Mouse (Mus musculus): Measurements from ENCODE around the gene Baiap2l2.

Baiap2l2 gene

DNA sequence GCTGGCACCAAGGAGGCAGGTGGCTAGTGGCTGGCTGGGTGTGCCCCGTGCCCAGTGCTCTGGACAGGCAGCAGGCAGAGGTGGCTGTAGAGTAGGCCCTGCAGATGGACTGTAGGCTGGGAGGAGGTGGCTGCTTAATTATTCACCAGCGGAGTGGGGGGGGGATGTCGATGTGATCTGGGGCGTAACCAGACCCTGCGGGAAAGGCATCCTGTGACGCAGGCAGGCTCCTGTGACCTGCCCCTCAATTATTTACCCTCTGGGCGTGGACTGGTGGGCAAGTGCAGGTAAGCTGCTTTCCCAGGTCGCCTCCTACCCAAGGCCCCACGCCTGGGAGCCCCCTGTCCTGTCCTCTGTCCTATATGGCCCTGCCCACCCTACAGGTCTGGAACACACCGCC is at the start of gene Baiap2l2:
Baiap2l2 (minus strand) TSS at position 139 of the 400 bp plus-strand sequence.
- no peak for DNase-seq (ENCODE audit: low read depth, low spot score)

DNA sequence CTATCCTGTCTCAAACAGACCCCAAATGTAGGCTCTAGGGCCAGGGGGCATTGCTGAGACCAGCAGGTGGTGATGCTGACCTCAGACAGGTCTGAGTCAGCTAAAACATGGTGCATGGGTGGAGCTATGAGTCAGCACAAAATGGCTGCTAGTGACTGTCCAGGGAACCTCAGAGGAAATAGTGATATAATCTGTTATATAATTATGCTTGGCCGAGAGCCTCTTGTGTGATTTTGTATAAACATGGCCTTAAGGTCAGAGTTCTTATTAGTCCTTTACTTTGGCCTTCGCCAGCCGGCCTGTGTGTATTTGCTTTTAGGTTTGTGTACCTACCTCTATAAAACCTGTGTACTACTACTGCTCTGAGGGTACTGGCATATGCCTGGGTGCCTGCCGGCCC is 48.1 kb upstream of the Baiap2l2 start:
- peak; percentile 55 for DNase-seq (ENCODE audit: low read depth, low spot score)

DNA sequence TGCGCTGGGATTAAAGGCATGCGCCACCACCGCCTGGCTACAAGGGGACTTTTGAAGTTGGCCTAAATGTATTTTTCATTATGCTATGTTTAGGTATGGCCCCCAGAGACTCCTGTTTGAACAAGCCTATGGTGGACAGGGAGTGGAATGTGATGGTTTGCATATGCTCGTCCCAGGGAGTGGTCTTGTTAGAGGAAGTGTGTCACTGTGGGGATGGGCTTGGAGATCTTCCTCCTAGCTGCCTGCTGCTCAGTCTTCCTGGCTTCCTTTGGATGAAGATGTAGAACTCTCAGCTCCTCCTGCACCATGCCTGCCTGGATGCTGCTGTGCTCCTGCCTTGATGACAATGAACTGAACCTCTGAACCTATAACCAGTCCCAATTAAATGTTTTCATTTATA is 45.2 kb upstream of the Baiap2l2 start:
- peak; percentile 80 for DNase-seq (ENCODE audit: low read depth, low spot score)

DNA sequence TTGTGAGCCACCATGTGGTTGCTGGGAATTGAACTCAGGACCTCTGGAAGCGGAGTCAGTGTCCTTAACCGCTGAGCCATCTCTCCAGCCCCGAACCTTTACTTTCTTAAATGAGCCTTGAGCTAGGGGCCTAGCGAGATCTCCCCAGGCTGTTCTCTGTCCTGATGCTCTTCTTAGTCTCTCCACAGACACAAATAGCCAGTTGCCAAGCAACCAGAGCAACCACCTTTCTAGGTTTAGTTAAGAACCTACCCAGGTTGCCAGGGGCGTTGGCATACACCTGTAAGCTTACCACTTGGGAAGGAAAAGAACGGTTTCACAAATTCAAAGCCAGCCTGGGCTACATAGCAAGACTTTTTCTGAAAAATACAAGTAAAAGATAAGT is 44.6 kb upstream of the Baiap2l2 start:
- peak; percentile 78 for DNase-seq (ENCODE audit: low read depth, low spot score)

DNA sequence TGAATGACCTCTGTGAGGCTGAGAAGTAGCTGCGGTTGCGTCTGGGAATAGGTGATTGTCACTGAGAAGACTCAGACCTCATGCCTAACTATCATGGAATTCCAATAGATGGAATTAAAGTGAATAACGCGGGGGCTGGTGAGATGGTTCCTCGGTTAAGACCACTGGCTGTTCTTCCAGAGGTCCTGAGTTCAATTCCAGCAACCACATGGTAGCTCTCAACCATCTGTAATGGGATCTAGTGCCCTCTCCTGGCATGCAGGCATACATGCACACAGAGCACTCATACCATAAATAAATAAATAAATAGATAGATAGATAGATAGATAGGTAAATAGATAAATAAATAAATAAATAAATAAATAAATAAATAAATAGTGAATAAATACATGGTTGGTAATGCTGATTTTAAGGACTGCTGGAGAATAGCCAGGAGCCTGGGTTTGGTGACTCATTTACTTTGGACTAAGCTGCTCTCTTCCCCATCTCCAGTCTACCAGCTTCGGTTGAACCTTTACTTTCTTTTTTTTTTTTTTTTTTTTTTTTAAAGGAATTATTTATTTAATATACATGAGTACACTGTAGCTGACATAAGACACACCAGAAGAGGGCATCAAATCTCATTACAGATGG is 44.1 kb upstream of the Baiap2l2 start:
- no peak for DNase-seq (ENCODE audit: low read depth, low spot score)

DNA sequence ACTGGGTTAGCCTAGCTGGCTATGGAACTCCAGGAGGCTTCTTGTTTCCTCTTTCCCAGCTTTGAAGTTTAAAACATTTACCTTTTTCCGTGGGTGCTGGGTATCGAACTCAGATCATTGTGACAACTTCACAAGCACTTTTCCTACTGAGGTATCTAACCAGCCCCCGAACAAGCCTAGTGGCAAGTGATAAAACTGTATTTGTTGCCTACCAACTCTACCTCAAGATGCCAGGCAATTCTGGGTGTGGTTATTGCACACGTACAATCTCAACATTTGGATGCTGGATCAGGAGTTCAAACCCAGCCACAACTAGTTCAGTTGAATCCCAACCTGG is 43.6 kb upstream of the Baiap2l2 start:
- no peak for DNase-seq (ENCODE audit: low read depth, low spot score)

DNA sequence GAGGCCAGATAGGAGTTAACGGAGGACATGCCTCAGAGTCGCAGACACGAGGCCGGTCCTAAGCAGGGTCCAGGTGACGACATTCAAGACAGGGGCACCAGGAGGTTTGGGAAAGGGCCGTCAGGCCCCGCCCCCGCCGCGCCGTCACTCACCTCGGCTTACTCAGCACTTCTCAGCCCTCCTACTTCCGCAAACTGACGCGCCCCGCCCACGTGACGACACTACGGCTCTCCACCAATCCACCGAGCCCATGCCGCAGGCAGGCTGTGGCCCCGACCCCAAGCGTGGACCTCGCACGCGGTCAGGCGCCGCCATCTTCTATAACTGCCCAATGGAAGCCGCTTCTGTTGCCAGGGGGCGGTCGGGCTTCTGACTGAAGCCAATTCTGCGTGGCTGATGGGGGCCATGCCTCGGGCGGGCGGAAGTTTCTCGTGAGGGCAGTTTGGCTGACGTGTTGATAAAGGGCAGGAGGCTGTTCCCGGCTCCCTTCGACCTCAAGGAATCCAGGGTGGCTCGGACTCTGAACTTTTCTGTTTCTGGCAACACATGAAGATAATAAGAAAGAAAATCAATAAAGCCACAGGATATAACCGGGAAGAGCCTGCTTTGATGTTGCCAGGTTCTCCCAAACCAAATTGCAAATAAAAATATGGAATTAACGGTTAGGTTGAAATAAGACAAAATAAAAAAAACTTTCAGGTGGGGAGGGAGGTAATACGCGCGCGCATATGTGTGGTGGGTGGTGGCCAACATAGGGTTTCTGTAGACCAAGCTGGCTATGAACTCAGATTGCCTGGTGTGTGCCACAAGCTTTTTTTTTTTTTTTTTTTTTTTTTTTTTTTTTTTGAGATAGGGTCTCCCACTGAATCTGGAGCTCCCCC is 43.0 kb upstream of the Baiap2l2 start, which contains the start of gene Pla2g6:
Pla2g6 (minus strand) TSS at position 333 of the 881 bp plus-strand sequence.
- peak; percentile 99 for DNase-seq (ENCODE audit: low read depth, low spot score)

DNA sequence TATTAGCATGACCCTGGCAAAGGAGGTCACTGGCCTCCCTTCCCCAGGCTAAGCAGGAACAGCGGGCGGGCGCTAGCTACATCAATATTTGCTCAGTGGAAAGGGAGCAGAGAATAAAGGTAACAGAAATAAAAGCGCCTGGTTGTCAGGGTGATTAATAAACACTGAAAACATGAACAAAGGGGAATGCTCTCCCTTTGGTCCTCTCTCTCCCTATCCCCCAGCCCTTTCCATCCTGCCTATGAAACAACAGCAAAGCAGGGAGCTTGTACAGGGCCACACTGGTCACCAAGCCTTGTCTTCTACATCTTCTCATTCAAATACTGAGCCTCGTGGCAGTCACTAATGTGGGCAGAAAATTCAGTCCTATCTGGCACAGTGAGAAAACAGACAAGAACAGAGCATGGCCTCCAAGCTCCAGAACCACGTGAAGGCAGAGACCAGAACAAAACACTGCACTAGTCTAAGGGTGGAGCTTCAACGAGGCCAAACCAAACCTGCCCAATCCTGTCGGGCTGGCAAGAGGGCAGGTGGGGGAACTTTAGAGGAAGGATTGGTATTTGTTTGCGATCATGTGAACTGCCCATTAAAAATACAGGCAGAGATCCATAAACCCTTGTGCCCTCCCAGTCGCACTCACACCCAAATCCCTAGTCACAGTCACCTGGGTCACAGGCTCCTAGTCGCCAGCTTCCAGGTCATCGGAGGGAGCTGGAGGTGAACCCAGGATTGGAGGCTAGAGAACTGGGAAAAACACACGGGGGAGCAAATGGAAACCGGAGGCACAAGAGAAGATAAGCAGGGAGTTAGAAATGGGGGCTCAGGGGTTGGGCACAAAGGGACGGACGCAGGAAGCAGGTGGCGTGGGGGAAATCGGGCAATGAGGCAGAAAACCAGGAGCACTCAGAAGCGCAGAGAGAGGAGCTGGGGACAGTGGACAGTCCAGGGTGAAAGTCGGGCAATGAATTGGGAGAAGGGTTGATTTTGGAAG is 41.9 kb upstream of the Baiap2l2 start:
- peak; percentile 87 for DNase-seq (ENCODE audit: low read depth, low spot score)

DNA sequence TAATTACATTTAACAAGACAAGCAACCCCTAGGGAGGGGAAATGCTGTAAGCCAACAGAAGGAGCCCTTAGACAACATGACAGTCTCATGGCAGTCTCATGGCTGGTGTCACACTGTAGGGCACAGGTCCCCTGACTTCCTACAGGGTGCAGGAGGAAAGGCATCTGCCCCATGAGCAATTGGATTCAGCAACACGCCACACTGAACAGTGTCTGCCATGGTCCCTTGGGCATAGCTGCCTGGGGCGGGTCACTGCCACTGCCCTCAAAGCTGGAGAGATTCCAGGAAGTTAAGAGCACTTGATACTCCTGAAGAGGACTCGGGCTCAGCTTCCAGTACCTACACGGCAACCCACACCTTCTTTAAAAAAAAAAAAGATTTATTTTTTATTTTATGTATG is 40.9 kb upstream of the Baiap2l2 start:
- no peak for DNase-seq (ENCODE audit: low read depth, low spot score)

DNA sequence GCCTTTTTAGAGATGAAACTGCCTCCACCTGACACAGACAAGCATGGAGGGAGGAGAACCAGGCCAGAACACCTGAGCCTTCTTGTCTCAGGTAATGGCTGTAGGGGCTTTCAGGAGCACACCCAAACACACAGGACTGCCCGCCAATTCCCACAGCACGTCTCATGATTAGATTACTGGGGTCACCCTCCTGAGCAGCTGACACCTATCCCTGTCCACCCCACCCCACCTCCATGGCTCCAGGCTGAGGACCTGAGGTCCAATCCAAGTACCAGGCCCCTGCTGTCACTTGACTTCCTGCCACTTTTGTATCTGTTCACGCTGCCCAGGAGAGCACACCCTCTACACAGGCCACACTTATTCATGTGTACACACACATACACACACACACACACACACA is 40.4 kb upstream of the Baiap2l2 start:
- DNase-seq (ENCODE audit: low read depth, low spot score) = no peak

DNA sequence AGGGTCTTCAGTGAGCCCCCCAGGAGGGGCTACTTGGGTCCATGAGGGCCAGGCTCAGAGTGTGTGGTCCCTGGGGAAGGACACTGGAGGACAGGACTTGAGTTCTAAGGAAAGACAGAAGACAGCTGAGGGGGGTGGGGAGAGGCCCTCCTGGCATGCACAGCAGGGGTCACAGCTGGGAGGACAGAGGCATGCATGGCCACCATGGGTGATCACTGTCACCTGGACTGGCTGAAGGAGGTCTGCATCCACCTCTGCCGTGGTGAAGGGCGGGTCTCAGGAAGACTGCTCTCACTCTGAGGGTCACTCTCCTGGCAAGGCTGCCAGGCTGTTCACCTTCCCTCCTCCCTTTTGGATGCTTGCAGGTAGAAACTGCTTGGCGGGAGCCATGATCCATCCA is 39.0 kb upstream of the Baiap2l2 start:
- DNase-seq (ENCODE audit: low read depth, low spot score) = no peak

DNA sequence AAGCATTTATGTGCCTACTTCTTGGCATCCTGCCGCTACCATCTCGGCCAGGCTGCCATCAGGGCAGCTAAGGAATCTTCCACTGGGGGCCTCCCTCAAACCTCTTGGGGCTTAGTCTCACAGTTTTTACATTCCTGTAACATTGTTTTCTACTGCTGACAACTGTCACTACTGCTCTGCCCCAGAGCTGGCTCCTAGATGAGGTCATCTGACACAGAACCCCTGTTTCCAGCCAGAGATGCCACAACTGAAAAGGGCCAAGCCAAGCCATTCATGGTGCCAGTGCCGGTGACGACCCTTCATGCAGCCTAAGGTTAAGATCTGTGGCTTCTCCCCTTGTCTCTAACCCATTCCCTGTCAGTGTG is 38.4 kb upstream of the Baiap2l2 start:
- DNase-seq (ENCODE audit: low read depth, low spot score) = no peak

DNA sequence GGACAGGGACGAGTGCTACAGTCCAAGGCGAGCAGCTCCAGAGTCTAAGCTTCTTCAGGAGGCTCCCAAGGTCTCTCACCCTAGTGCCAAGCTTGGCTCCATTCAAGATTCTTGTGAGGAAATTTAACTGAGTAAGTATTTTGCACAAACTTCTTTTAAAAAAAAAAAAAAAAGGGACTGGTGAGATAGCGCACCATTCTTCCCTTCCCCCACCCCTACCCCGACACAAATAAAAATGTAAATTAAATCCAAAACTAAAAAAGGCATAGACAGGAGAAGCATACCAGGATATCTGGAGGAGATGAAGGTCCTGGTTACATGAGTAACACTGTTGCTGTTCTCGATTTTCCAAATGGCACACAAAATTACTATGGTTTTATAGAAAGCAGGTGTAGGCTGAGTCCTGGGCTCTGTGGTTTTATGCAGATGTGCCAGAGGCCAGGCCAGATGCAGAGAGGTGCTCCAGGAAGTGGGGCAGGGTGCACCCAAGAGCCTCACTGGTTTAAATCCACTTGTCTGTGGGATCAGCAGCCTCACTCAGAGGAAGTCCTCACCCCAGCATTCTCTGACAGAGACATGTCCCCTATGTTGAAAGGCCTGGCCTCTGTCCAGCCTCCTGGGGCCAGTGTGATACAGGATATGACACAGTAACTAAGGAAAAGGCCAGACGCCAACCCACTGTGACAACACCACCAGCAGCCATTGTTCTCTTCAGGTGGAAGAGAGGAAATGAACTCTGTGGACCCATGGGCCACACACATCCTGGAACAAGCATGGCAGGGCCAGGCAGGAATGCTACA is 37.9 kb upstream of the Baiap2l2 start:
- DNase-seq (ENCODE audit: low read depth, low spot score) = no peak

DNA sequence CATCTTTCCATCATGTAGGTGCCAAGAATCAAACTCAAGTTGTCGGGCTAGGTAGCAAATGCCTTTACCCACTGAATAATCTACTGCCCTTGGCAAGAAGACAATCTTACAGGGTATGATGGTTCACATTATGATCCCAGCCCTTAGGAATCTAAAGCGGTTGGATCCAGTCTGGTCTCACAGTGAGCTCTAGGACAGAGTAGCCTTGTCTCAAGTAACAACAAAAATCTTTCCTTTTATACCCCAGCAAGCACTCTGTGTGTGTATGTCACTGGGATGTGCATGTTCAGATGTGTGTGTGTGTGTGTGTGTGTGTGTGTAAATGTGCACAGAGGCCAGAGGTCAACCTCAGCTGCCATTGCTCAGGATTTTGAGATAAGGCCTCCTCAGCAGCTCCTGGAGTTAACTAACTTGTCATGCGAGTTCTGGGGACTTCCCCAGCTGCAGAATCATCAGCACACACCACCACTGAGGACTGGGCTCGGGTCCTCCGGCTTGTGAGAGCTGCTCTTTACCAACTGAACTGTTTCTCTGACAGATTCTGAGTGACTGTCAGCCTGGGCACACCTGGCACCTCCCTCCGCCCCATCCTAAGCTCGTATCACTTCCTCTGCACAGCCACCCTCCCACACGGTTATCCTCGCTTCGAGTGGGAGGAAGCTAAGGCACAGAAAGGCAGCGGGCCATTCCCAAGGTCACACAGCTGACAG is 37.1 kb upstream of the Baiap2l2 start:
- no peak for DNase-seq (ENCODE audit: low read depth, low spot score)

DNA sequence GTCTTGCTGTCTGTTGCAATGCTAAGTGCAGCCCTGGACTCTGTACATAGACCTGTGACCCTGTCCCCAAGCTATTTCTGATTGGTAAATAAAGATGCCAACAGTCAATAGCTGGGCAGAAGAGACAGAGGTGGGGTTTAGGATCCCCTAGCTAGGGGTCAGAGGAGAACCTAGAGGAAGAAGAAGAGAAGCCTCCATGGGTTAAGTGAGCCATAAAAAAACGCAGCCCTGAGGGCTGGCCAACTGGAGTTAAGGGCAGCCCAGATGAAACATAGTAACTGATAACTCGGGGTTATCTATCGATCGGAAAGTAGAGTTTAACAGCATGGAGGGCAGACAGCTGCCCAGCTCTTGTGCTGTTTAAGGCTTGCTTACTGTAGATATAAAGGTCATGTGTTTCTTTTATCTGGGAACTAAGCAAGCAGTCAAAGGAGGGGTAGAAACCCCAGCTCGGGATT is 36.4 kb upstream of the Baiap2l2 start:
- DNase-seq (ENCODE audit: low read depth, low spot score) = no peak

DNA sequence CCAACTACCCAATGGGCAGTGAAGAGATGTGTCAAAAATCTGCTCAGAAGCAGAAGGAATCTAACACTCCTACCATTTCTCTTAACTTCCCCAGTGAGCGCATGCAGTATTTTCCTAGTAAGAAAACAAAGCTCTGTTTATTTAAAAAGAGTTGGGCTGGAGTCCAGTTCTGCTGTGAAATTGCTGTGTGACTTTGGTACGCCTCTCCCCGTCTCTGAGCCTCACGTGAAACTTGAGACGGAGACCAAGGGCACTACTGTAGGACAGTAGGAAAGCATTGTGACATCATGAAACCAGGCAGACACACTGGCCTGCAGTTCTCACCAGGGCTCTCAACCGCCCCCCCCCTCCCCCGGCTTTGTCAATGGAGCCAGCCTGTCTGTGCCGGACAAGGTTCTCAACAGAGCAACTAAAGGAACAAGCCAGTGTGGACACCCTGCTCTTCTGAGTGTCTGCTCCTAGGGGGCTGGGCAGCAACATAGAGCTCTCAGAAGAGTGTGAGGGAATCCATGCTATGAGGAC is 28.6 kb upstream of the Baiap2l2 start:
- no peak for DNase-seq (ENCODE audit: low read depth, low spot score)

DNA sequence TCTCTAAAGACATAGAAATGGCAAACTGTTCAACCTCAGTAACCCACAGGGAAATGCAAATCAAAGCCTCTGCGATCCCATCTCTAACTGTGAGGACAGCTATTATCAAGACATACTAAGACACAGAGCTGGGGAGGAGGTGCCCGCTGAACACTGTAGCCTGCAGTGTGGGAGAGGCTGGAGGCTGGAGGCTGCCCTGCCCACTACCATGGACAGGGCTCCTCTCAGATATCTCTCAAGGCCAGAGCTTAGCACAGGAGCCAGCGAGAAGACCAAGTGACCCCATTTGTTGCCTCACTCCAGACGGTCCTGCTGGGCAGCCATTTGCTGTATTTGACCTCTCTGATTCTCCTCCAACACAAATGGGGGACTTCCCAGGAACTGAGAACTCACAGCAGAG is 22.5 kb upstream of the Baiap2l2 start:
- DNase-seq (ENCODE audit: low read depth, low spot score) = no peak

DNA sequence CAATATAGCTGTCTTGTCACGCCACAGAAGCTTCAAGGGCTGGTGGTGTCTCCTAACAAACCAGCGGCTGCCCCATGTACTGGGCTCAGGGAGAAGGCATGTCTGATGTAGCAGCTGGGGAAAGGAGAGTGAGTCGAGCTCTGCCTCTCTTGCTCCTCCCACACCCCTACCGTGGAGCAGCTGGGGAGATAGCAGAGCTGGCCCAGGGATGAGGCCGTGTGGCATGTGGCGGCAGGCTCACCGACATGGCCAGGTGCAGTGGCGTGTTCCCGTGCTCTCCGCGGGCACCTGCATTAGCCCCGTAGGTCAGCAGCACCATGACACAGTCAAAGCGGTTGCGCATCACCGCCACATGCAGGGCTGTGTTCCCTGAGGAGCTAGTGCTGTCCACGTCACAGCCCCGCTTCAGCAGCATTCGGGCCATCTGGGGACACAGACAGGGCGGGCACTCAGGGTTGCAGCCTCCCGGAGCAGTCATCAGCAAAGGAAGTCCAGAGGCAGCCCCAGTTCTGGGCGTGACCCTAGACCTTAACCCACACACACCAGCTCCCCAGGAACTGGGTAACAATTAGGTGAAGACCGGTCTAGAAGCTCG is 20.8 kb upstream of the Baiap2l2 start:
- DNase-seq (ENCODE audit: low read depth, low spot score) = peak; percentile 18

DNA sequence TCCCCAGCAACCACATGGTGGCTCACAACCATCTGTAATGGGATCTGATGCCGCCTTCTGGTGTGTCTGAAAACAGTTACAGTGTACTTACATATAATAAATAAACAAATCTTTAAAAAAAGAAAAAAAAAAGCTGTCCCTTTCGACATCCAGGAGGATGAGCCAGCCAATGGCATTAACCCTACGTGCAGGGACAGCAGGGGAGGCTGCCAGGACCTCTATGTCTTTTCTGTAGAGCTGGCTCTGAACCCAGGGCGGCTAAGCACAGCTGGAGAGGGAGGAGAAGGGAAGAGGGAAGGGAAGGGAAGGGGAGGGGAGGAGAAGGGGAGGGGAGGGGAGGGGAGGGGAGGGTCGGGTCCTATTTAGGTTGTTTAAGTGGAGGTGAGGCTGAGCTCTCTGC is 19.5 kb upstream of the Baiap2l2 start:
- no peak for DNase-seq (ENCODE audit: low read depth, low spot score)

DNA sequence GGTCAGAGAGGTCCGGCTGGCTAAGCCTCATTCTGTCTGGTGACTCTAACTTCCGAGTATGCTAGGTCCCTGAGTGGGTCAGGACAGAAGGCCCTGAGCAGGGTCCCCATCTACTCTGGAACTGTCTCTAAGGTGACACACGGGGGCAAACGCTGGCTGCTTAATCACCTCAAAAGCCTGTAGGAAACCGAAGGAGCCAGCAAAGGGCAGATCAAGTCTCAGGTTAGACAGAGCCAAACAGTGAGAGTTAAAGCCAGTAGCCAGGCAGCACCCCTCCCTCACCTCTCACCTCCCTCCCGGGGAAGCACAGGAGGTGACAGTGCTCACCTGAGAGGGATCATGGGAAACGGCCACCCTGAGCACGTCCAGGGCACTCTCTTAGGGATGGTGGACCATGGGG is 18.4 kb upstream of the Baiap2l2 start:
- no peak for DNase-seq (ENCODE audit: low read depth, low spot score)

All from R1 (cell line).